Mouse (Mus musculus) neutrophil, adult 65 days (primary cell): ENCODE results near the gene Ss18l1. TPM values are rescaled to one million over a fixed set of nuclear protein-coding genes. Genes with fewer than 3 reads are reported as not detected.

Experiments
- total RNA-seq: library from RNA; stranded (reverse); gene quantifications from 2 replicates; pipeline ENCODE4 v1.2.4, GENCODE M21; 2023

Ss18l1 gene
- total RNA-seq, result 3.4 and 3.8 TPM in 2 replicates

DNA sequence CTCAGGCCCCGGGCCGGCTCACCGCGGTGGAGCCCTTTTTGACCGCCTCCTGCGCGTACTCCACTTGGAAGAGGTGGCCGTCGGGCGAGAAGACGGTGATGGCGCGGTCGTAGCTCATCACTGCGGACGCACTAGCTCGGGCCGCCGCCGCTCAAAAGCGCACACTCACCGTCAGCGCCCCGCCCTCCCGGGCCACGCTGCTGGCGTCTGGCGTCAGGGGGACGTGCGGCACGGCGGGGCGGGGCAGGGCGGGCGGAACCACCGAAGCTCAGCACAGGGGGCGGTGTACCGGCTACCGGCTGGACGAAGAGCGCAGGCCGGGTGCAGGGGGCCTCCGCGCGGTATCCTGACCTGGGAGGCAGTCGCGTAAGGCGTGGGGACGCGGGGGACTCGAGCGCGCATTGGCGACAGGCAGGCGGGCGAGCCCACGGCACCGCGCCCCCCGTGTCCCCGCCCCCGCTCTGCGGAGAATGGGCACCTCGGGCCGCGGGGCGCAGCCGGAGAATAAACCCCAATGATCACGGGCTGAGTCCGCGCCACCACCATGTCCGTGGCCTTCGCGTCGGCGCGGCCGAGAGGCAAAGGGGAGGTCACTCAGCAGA, at the start of gene Ss18l1, which contains the start of gene Psma7:
Gene Ss18l1 (plus strand): TSS at position 254 of the 602 bp plus-strand sequence.
Gene Psma7 (minus strand): TSS at position 178 of the 602 bp plus-strand sequence.

GRCm38 (mm10) chr2:180024401-180025098, 17.8 kb upstream of the Ss18l1 start, which contains the start of gene Lsm14b:
Lsm14b (plus strand) TSS chr2:180024987.

DNA sequence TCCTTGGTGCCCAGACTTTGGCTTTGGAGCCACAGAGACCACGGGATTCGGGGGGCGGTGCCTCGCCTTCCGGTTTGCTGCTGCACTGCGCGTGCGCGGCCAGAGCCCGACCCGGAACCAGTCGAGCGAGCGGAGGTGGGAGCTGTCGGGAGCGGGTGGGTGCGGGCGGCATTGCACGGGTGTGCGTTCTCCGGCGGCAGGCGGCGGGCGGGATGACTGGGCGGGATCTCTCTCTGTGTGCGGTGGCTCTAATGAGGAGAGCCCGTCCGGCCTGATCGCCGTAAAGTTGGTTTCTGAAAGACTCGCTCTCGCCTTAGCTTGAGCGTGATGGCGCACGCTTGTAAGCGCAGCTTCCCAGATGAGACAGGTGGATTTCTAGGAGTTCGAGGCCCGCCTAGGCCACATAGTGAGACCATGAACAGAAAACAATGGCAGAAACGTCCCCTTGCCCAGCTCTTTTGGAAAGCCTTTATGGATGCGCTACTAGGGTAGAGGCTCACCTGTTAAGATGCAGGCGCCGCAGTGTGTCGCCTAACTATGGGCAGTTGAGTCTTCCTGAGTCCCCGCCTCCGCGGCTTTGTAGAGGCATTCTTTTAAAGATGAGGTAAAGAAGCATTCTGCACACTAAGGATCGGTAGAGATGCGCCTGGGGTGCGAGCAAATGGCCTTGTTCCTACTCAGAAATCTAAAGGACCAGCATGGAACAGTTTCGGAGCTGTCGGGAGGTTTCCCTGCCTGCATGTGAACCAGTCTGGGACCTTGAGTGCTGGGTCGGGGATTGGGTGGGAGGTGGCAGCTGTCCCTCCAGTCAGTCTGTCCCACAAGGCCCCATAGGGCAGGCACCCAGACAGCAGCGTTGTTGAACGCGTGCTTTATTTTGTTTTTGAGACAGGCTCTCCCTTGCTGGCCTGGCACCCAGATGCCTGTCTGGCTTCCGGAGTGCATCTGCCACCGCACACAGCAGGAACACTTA, 28.5 kb downstream of the Ss18l1 start, which contains the start of gene Mtg2:
Gene Mtg2 (plus strand): TSS at position 108 of the 973 bp plus-strand sequence.

GRCm38 (mm10) chr2:180103978-180104658, 61.8 kb downstream of the Ss18l1 start, which contains the start of gene Hrh3:
Hrh3 (minus strand) TSS chr2:180104488.

DNA sequence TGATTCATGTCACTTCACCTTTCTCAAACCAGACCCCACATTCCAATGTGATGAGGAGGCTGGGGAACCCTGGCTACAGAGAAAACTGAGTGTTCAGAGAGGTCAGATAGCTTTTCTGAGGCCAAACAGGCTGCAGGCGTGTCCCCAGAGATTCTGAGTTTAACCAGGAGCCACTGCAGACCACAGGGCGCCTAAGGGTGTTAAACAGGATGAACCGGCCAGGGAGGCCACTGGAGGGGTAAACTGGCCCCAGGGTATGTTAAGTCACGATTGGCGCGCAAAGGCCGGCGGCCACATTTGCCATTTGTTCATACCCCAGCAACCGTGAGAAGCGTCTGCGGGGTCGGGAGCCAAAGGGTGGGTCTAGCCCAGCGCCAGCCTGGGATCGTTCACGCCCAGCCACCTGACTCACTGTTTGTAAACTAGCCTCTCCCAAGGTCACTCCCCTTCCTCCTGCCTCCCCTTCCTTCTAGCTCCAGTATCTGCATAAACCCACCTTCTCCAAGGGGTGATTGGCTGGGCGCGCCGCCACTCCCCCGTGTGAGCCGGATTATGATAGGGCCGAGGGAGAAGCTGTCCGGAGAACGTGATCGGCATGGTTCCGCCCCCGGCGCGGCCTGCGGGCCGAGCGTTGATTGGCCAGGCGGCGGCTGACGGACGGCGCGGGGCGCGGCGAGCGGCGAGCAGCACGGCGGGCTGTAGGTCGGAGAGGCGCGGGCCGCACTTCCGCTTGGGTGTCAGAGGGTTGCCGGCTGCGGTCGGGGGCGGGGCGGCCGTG, 76.5 kb downstream of the Ss18l1 start, which contains the start of gene Osbpl2:
Gene Osbpl2 (plus strand): TSS at position 646 of the 778 bp plus-strand sequence.

Other genes starting within 250 kb of the Ss18l1 start
- 30.3 and 46.5 TPM in 2 replicates for gene Taf4, start 65.9 kb upstream of the Ss18l1 start, total RNA-seq
- 14.7 and 15.7 TPM in 2 replicates for gene Lsm14b, start 17.5 kb upstream of the Ss18l1 start, total RNA-seq
- gene Psma7, start 76 bp upstream of the Ss18l1 start, total RNA-seq, result 128 and 158 TPM in 2 replicates
- 4.6 and 6.9 TPM in 2 replicates for gene Mtg2, start 28.1 kb downstream of the Ss18l1 start, total RNA-seq
- not detected in 2 replicates for gene Hrh3, start 62.0 kb downstream of the Ss18l1 start, total RNA-seq
- gene Osbpl2, start 76.8 kb downstream of the Ss18l1 start, total RNA-seq, result 69.9 and 77.3 TPM in 2 replicates
- gene Adrm1, start 129.0 kb downstream of the Ss18l1 start, total RNA-seq, result 69.8 and 76.8 TPM in 2 replicates
- 0.09 and 0.66 TPM in 2 replicates for gene Lama5, start 183.3 kb downstream of the Ss18l1 start, total RNA-seq
- gene Rps21, start 214.9 kb downstream of the Ss18l1 start, total RNA-seq, result 370 and 374 TPM in 2 replicates
- 21.0 and 30.1 TPM in 2 replicates for gene Cables2, start 231.0 kb downstream of the Ss18l1 start, total RNA-seq
- not detected in 2 replicates for gene Rbbp8nl, start 247.4 kb downstream of the Ss18l1 start, total RNA-seq